Mouse (Mus musculus) thymus, postnatal 14 days (tissue): ENCODE data around the gene Ppib.

Experiments used
- DNase-seq: peaks from one replicate; pipeline ENCODE4 v3.0.0; 2021

Ppib gene

GRCm38 (mm10) chr9:66078493-66078892 lies 18.5 kb downstream of the Ppib start:
- no peak for DNase-seq

- no peak for DNase-seq
Observed at GRCm38 (mm10) chr9:66080804-66081459, 20.9 kb downstream of the Ppib start.

- no peak for DNase-seq
Observed at GRCm38 (mm10) chr9:66081999-66082398, 22.0 kb downstream of the Ppib start.

GRCm38 (mm10) chr9:66084171-66084570 lies 24.1 kb downstream of the Ppib start:
- DNase-seq, result no peak

- no peak for DNase-seq
Observed at GRCm38 (mm10) chr9:66087062-66087461, 27.0 kb downstream of the Ppib start.

- DNase-seq, result peak; percentile 69
Observed at GRCm38 (mm10) chr9:66088411-66088810, 28.4 kb downstream of the Ppib start.

- no peak for DNase-seq
Observed at GRCm38 (mm10) chr9:66090593-66091244, 30.7 kb downstream of the Ppib start.

GRCm38 (mm10) chr9:66091327-66092231 lies 31.6 kb downstream of the Ppib start:
- DNase-seq, result no peak

GRCm38 (mm10) chr9:66092664-66093063 lies 32.6 kb downstream of the Ppib start:
- no peak for DNase-seq

GRCm38 (mm10) chr9:66101577-66101976 lies 41.6 kb downstream of the Ppib start:
- no peak for DNase-seq

GRCm38 (mm10) chr9:66102668-66103067 lies 42.6 kb downstream of the Ppib start:
- no peak for DNase-seq

- no peak for DNase-seq
Observed at GRCm38 (mm10) chr9:66104601-66105000, 44.6 kb downstream of the Ppib start.

GRCm38 (mm10) chr9:66105168-66105567 lies 45.1 kb downstream of the Ppib start:
- no peak for DNase-seq

GRCm38 (mm10) chr9:66109574-66109973 lies 49.6 kb downstream of the Ppib start:
- DNase-seq, result no peak

- no peak for DNase-seq
Observed at GRCm38 (mm10) chr9:66110126-66110525, 50.1 kb downstream of the Ppib start.

GRCm38 (mm10) chr9:66110611-66111379 lies 50.8 kb downstream of the Ppib start:
- DNase-seq, result no peak

GRCm38 (mm10) chr9:66114341-66114740 lies 54.3 kb downstream of the Ppib start:
- DNase-seq, result no peak
